Mouse (Mus musculus): ENCODE results near the gene Immp2l.

- no peak for TF ChIP-seq CTCF (conservative IDR thresholded peaks at IDR 0.05; ENCODE audit: insufficient read depth, insufficient read length, low read depth, low read length)
- no peak for TF ChIP-seq POLR2A (IDR thresholded peaks at IDR 0.05; ENCODE audit: low read depth, low read length)
These were observed 850.1 kb downstream of the Immp2l start for GRCm38 (mm10) chr12:41874015-41874414.

Data from kidney, adult 2 months (tissue).